Comparison of ENCODE assay signal across 9 mouse cellular contexts in genomic region chr2:13558607-13559262, GRCm38 (mm10). TPM values are rescaled to one million over a fixed set of nuclear protein-coding genes. Genes with fewer than 3 reads are reported as not detected.
DNase-seq lines count a peak whose midpoint lies in the region; ATAC-seq and TF ChIP-seq lines count a peak whose summit lies in the region.
"Had no signal": no experiment of that assay in that cellular context is flagged by ENCODE, and none has a peak within 500 bp of the region (broad histone marks: within the 10 kb centered on the region; RNA-seq: fewer than 3 reads in every experiment).

No protein-coding gene starts in this region.

- peak; percentile 47 for DNase-seq in gastrocnemius, adult 2 months
- DNase-seq in gastrocnemius, postnatal 4 days (ENCODE audit: low spot score in 2 of 2) = no peak
- peak; percentile 91 for DNase-seq in CD4-positive helper T cell, adult 2 months (ENCODE audit: low read depth, low spot score)
- DNase-seq in lung, postnatal 10 days = peak; percentile 64
- no peak for DNase-seq in cerebellum, adult 18-20 months
- no peak for DNase-seq in left cerebral cortex, postnatal 36 days (ENCODE audit: low spot score in 2 of 2)

- intact Hi-C loops in gastrocnemius, adult 2 months (cut with DNase I) = no loop called here
- intact Hi-C loops in left cerebral cortex, postnatal 36 days (cut with DNase I) = no loop called here

- TF ChIP-seq CTCF in gastrocnemius, adult 2 months (IDR thresholded peaks at IDR 0.05) = no peak

- peak overlapping the region; percentile 29 for H3K4me3 ChIP-seq in gastrocnemius, adult 2 months
- H3K4me3 ChIP-seq: neural tube, embryonic 12.5 days had no signal

- peak; percentile 88 for ATAC-seq in granulocyte monocyte progenitor cell, adult 5-6 weeks (replicated peaks; ENCODE audit: poor library complexity, severe bottlenecking)
- no peak for ATAC-seq in erythroblast, adult 5-6 weeks (replicated peaks; ENCODE audit: low FRiP score, poor library complexity, severe bottlenecking)

- H3K27ac ChIP-seq in gastrocnemius, adult 2 months = peak overlapping the region; percentile 76
- H3K27ac ChIP-seq: neural tube, embryonic 12.5 days had no signal

RNA-seq across cellular contexts. Expression of gene Trdmt1, which starts 14.3 kb away (rescaled TPM):
- total RNA-seq in gastrocnemius, adult 2 months (2021) = 1 to 10 TPM; 3.6 to 6.4 TPM
- total RNA-seq in gastrocnemius, postnatal 4 days (2021) = 1 to 10 TPM; 4.6 to 7.6 TPM
- 6.4 and 9.6 TPM in 2 replicates for total RNA-seq in granulocyte monocyte progenitor cell, adult 5-6 weeks (2014; fragmentation: Nextera tagmentation)
- total RNA-seq in granulocyte monocyte progenitor cell, adult 5-6 weeks (2017) = 9.9 and 24.3 TPM in 2 replicates
- 8.6 and 9.2 TPM in 2 replicates for total RNA-seq in erythroblast, adult 5-6 weeks (2015; ENCODE audit: low replicate concordance)
- total RNA-seq in erythroblast, adult 5-6 weeks (2017; ENCODE audit: low replicate concordance) = 2.2 and 3.8 TPM in 2 replicates
- total RNA-seq in left cerebral cortex, postnatal 36 days (2021) = 1 to 10 TPM; 4.6 to 7.9 TPM

RNA-seq across cellular contexts. Expression of gene Vim, which starts 15.0 kb away (rescaled TPM):
- total RNA-seq in gastrocnemius, adult 2 months (2021) = 100 to 1,000 TPM in 1 of 2 experiments, 10 to 100 TPM in 1; 99.0 to 123 TPM
- 1,000 to 10,000 TPM; 1,312 to 1,441 TPM for total RNA-seq in gastrocnemius, postnatal 4 days (2021)
- total RNA-seq in granulocyte monocyte progenitor cell, adult 5-6 weeks (2014; fragmentation: Nextera tagmentation) = 686 and 736 TPM in 2 replicates
- total RNA-seq in granulocyte monocyte progenitor cell, adult 5-6 weeks (2017) = 783 and 809 TPM in 2 replicates
- 309 and 388 TPM in 2 replicates for total RNA-seq in erythroblast, adult 5-6 weeks (2015; ENCODE audit: low replicate concordance)
- total RNA-seq in erythroblast, adult 5-6 weeks (2017; ENCODE audit: low replicate concordance) = 216 and 250 TPM in 2 replicates
- total RNA-seq in left cerebral cortex, postnatal 36 days (2021) = 10 to 100 TPM; 55.9 to 57.9 TPM

Comparison
In these comparisons a context has a peak if more than half of its experiments do, and no peak if none do; other contexts are left out.
1. DNase-seq: peak in gastrocnemius, adult 2 months (single experiment), CD4-positive helper T cell, adult 2 months (single experiment) and lung, postnatal 10 days (single experiment); none in gastrocnemius, postnatal 4 days (0 of 2), cerebellum, adult 18-20 months (0 of 2) and left cerebral cortex, postnatal 36 days (0 of 2).